ENCODE assay signal across 10 mouse cellular contexts in the genomic region with DNA sequence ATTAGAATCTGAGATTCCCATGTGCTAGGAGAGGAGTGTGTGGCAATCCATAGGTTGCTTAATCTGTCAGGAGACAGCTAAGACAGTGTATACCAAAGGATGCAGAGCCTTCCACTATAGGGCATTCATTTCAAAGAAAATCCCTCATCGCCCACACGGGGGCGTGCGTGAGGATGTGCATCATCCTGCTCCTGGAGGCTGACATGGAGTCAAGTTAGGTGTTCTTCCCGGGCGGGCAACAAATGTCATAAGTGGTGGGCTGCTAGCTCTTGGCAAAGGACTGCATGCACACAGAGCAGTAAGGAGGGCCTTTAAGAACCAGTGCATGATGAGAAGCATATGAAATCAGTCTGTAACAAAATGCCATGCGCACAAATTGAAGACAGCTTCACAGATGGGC.
A peak's percentile ranks its signal among the peaks of the same experiment; 100 is the strongest.
DNase-seq lines count a peak whose midpoint lies in the region; ATAC-seq lines count a peak whose summit lies in the region.
"Had no signal": no experiment of that assay in that cellular context is flagged by ENCODE, and none has a peak within 500 bp of the region (broad histone marks: within the 10 kb centered on the region; RNA-seq: fewer than 3 reads in every experiment).

No protein-coding gene starts in this region.

- no peak overlapping the region for H3K4me3 ChIP-seq in hindbrain, embryonic 10.5 days
- no peak overlapping the region for H3K4me3 ChIP-seq in hindbrain, embryonic 14.5 days (replicated peaks; ENCODE audit: low read length)
- H3K4me3 ChIP-seq in embryonic facial prominence, embryonic 14.5 days (ENCODE audit: low read depth, low read length) = no peak overlapping the region

- no peak overlapping the region for H3K27ac ChIP-seq in hindbrain, embryonic 10.5 days
- H3K27ac ChIP-seq in hindbrain, embryonic 14.5 days = no peak overlapping the region
- no peak overlapping the region for H3K27ac ChIP-seq in embryonic facial prominence, embryonic 14.5 days (replicated peaks; ENCODE audit: low read depth, low read length)

- 40% methylated on average over 7 of the region's 7 CpGs for WGBS in hindbrain, embryonic 10.5 days
- 36% methylated on average over 7 of the region's 7 CpGs for WGBS in hindbrain, embryonic 14.5 days
- WGBS in embryonic facial prominence, embryonic 14.5 days = 32% methylated on average over 7 of the region's 7 CpGs

- no peak overlapping the region for H3K9ac ChIP-seq in hindbrain, embryonic 14.5 days
- no peak overlapping the region for H3K9ac ChIP-seq in embryonic facial prominence, embryonic 14.5 days (ENCODE audit: low read depth, low read length)

- no peak for ATAC-seq in hindbrain, embryonic 14.5 days (ENCODE audit: low FRiP score)
- ATAC-seq in embryonic facial prominence, embryonic 14.5 days (ENCODE audit: low read depth) = no peak

- DNase-seq in hindbrain, embryonic 10.5 days (ENCODE audit: low spot score) = peak; percentile 35
- no peak for DNase-seq in hindbrain, embryonic 14.5 days (ENCODE audit: low spot score)
- DNase-seq in lung, postnatal 14 days = peak; percentile 15
- DNase-seq in lung, adult 18-20 months = no peak
- DNase-seq in R1 (ENCODE audit: low read depth, low spot score) = peak; percentile 63
- DNase-seq in embryonic facial prominence, embryonic 14.5 days (ENCODE audit: low spot score) = peak; percentile 50
- no peak for DNase-seq in layer of hippocampus, adult 18-20 months (ENCODE audit: low spot score in 2 of 2)
- no peak for DNase-seq in heart, adult 9 months (ENCODE audit: low spot score in 2 of 2)
- DNase-seq: cerebellum, adult 11-12 months; right cerebral cortex, postnatal 14 days had no signal

- H3K9me3 ChIP-seq in hindbrain, embryonic 10.5 days = no peaks in the 10 kb centered on the region
- H3K9me3 ChIP-seq in hindbrain, embryonic 14.5 days (ENCODE audit: control insufficient read depth, low read length) = no peaks in the 10 kb centered on the region
- H3K9me3 ChIP-seq in embryonic facial prominence, embryonic 14.5 days (ENCODE audit: control insufficient read depth, low read length) = no peaks in the 10 kb centered on the region

- no peaks in the 10 kb centered on the region for H3K36me3 ChIP-seq in hindbrain, embryonic 10.5 days
- H3K36me3 ChIP-seq in hindbrain, embryonic 14.5 days (replicated peaks; ENCODE audit: control insufficient read depth, insufficient read depth) = no peaks in the 10 kb centered on the region
- H3K36me3 ChIP-seq in embryonic facial prominence, embryonic 14.5 days (ENCODE audit: control insufficient read depth, insufficient read depth, low read length) = no peaks in the 10 kb centered on the region

- H3K4me2 ChIP-seq in hindbrain, embryonic 14.5 days (replicated peaks) = no peak overlapping the region
- H3K4me2 ChIP-seq in embryonic facial prominence, embryonic 14.5 days (ENCODE audit: low read depth, low read length) = no peak overlapping the region

- 0 out of 2 replicates have a peak, but pooled peaks cover 2% of the 10 kb centered on the region for H3K4me1 ChIP-seq in hindbrain, embryonic 10.5 days (replicated peaks)
- H3K4me1 ChIP-seq in hindbrain, embryonic 14.5 days (replicated peaks; ENCODE audit: control insufficient read depth, insufficient read depth, low read length) = no peaks in the 10 kb centered on the region
- H3K4me1 ChIP-seq in embryonic facial prominence, embryonic 14.5 days (ENCODE audit: control insufficient read depth, insufficient read depth, low read length) = peaks cover 13% of the 10 kb centered on the region; the same call in 1 of the 2 replicates

- no peaks in the 10 kb centered on the region for H3K27me3 ChIP-seq in hindbrain, embryonic 10.5 days (ENCODE audit: insufficient read depth, poor library complexity, severe bottlenecking)
- no peaks in the 10 kb centered on the region for H3K27me3 ChIP-seq in hindbrain, embryonic 14.5 days (ENCODE audit: control insufficient read depth, insufficient read depth, low read length)
- H3K27me3 ChIP-seq in embryonic facial prominence, embryonic 14.5 days (replicated peaks; ENCODE audit: control insufficient read depth, insufficient read depth, low read length) = no peaks in the 10 kb centered on the region

Comparison
In these comparisons a context has a peak if more than half of its experiments do, and no peak if none do; other contexts are left out.
1. DNase-seq: peak in hindbrain, embryonic 10.5 days (single experiment), lung, postnatal 14 days (single experiment), R1 (single experiment) and embryonic facial prominence, embryonic 14.5 days (single experiment); none in hindbrain, embryonic 14.5 days (single experiment), lung, adult 18-20 months (0 of 2), layer of hippocampus, adult 18-20 months (0 of 2) and heart, adult 9 months (0 of 2).